Mouse (Mus musculus): ENCODE measurements around the gene Abca7.

Abca7 gene

DNA sequence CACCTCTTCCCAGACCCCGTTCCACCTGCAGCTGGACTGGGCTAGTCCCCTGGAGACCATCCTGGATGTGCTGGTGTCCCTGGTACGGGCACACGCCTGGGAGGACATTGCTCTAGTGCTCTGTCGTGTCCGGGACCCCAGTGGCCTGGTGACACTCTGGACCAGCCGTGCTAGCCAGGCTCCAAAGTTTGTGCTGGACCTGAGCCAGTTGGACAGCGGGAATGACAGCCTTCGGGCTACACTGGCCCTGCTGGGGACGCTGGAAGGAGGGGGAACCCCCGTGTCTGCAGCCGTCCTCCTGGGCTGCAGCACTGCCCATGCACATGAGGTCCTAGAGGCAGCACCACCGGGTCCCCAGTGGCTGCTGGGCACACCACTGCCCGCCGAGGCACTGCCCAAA lies 23.5 kb upstream of the Abca7 start:
- in situ Hi-C loops (cut with MseI, MboI), result no loop called here

DNA sequence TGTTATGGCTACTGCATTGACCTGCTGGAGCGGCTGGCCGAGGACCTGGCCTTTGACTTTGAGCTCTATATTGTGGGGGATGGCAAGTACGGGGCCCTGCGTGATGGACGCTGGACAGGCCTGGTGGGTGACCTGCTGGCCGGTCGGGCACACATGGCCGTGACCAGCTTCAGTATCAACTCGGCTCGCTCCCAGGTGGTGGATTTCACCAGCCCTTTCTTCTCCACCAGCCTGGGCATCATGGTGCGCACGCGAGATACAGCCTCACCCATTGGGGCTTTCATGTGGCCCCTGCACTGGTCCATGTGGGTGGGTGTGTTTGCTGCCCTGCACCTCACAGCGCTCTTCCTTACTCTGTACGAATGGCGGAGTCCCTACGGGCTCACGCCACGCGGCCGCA lies 22.2 kb upstream of the Abca7 start:
- in situ Hi-C loops (cut with MseI, MboI), result no loop called here

DNA sequence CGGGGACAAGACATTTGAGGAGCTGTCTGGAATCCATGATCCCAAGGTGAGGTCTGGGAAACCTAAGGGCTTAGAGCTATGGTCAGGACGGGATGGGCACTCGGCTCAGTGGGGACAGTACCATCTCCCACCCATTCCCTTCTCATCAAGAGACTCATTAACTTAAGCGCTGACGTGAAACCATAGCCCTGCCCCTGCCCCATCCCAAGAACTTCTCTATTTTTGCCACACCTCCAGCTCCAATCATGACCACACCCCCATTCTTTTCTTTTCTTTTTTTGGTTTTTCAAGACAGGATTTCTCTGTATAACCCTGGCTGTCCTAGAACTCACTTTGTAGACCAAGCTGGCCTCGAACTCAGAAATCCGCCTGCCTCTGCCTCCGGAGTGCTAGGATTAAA lies 21.6 kb upstream of the Abca7 start:
- in situ Hi-C loops (cut with MseI, MboI), result no loop called here

DNA sequence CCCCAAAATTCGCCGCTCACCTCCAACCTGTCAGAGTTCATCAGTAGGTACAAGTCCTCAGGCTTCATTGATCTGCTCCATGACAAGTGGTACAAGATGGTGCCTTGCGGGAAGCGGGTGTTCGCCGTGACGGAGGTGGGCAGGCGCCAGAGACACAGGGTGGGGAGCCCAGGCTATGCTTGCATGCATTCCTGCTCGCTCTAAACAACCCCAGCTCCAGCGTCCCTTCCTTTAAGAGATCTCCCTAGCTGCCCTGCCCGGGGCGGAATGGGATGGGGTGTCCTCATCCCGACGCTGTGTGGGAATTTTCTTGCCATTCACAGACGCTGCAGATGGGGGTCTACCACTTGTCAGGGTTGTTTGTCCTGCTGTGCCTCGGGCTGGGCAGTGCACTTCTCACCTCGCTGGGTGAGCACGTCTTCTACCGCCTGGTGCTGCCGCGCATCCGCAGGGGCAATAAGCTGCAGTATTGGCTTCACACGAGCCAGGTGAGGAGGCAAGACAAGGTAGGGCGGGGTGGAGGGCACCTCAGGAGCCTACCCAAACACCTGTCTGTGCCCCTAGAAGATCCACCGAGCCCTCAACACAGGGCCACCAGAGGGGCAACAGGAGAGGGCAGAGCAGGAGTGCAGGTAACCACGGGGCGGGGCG lies 20.1 kb upstream of the Abca7 start:
- in situ Hi-C loops (cut with MseI, MboI), result no loop called here

DNA sequence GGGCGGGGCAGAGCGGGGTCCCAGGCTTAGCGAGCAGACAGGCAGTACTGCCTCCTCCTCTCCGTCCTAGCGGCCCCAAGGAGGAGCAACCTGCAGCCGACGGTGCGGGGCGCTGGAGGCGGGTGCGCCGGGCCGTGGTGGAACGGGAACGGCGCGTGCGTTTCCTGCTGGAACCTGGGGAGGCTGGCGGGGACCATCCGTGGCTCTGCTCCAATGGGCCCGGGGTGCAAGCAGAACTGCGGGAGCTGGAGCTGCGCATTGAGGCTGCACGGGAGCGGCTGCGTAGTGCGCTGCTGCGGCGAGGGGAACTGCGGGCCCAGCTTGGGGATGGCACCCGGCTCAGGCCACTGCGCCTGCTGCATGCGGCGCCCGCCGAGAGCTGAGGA lies 19.6 kb upstream of the Abca7 start:
- in situ Hi-C loops (cut with MseI, MboI), result no loop called here

DNA sequence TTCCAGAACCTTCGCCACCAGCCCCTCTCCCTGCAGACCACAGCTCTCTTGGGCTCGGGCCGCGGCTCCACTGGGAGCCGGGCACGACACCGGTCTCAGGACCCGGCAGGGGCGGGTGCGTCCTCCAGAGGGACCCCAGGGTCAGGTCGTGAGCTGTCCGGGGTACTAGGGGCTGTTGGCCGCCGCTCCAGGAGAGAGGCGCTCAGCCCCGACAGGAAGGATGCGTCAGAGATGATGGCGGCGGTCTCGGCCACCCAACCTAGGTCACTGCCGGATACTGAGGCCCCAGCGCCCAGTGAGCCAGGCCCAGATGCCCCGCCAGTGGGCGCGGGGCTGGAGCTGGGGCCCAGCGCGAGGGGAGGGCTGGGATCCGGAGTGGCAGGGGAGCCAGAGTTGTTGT lies 19.0 kb upstream of the Abca7 start:
- in situ Hi-C loops (cut with MseI, MboI), result no loop called here

DNA sequence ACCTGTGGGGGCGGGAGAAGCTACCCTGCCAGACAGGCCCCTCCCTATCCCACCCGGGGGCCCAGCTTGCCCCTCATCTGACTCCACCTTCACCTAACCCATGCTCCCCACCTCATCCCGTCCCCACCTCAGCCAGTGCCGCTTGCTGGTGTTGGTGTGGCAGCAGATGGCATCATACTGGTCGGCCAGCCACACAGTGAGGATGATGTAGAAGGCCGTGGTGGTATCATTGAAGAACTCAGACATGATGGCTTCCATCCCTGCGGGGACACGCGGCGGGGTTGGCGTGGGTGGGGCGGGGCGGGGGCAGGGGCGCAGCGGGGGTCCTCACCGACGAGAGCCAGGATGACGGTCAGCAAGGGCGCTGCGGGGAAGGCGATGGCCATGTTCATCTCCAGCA lies 18.2 kb upstream of the Abca7 start:
- in situ Hi-C loops (cut with MseI, MboI), result no loop called here

DNA sequence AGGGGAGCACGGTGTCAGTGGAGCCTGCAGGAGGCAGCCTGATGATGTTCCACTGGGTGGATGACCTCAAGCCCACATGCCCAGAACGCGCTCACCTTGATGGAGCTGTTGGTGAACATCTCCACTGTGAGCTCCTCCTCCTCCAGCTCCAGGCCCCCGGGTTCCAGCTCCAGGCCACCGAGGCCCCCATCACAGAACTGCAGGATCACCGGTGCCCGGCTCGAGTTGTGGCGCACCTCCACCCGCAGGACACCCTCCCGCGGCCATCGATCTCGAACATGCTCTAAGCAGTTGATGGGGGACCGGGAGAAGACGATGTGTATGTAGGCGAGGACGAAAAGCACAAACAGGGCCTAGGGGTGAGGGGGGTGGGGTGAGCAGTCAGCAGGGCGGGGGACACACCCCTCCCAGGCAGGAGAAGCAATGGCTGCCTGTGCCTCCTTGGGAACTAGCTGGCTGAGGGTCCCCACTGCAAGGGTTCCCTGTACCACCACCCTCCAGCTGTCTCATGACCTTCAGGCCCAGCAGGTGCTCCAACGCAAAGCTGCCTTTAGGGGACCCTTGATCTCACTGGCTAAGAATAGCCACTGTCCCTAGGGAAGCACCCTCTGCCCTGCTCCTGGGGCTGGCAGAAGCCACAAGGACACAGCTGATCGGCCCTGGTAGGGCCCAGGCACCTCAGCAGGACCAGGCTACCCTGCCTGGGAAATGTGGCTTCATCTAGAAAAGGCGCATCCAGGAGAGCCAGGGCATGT lies 16.7 kb upstream of the Abca7 start:
- in situ Hi-C loops (cut with MseI, MboI), result no loop called here

DNA sequence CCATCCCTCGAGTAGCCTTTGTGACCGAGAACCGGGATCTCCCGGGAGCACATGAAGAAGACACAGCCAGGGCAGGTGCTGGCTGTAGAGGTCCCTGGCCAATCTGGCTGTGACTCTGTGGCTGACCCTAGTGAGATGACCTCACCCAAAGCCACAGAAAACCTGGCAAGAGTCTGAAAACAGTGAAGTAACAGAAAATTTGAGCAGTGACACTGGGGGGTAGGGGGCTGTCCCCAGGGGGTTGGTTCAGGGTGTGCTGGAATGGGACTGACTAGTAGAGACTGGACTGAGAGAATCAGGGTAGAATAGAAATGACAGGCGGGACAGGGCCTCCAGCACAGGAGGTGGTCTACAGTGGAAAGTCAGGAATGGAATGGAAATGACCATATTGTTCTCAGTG lies 13.1 kb upstream of the Abca7 start:
- in situ Hi-C loops (cut with MseI, MboI), result no loop called here

DNA sequence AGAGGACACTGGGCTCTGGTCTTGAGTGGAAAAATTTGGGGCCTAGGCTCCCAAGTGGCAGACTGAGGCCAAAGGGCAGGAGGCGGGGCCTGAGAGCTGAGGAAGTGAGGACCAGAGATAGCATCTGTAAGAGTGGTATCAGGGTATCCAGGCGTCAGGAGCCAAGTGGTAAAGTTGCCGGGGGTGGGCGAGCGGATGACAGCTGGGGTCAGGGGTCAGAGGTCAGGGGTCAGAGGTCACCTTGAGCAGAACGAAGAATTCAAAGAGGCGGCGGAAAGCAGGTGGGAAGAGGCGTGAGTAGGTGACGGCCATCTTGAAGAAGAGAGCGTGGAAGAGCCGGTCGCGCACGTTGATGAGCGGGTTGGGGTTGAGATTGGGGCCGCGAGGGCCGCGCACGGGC lies 12.6 kb upstream of the Abca7 start:
- in situ Hi-C loops (cut with MseI, MboI), result no loop called here

DNA sequence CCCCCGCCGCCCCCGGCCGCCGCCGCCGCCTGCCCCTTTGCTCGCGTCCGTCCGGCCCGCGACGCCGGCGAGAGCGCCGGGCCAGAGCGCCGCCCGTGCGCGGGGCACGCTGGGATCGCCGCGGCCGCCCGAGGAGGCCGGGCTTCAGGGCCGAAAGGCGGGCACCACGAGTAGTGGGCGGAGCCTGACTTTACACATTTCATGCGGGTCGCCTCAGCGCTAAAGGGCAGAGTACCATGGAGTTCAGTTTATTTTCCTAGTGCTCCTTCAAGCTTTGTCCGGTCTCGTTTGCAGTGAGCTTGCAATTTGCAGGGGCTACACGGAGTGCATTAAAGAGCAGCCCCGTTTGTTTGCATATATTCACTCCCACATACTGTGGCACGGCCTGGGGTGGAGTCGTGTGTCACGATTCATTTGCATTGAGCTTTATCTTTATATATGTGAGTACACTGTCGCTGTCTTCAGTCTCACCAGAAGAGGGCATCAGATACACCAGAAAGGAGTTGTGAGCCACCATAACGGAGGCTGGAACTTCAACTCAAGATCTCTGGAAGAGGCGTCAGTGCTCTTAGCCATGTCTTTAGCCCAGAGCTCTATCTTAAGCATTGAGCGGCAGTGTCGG lies 12.0 kb upstream of the Abca7 start, which contains the start of gene Tmem259:
Gene Tmem259 (minus strand): TSS at position 136 of the 622 bp plus-strand sequence.
- in situ Hi-C loops (cut with MseI, MboI), result no loop called here

DNA sequence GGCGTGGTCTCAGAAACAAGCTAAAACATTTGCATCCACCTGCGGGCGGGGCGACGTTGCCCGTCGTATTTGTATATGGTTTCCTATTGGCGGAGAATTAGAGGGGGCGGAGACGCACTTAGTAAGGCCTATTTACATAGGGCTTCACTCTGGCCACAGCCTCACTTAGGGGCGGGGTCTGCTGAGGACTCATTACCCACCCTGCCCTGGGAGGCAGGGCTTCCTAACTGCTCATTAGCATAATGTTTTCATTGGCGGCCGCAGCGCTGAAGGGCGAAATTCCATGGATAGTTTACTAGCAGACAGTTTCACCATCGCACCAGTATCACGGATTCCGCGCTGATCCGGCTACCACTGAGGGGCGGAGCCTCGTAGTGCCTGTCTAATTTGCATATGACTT lies 11.4 kb upstream of the Abca7 start:
- in situ Hi-C loops (cut with MseI, MboI), result no loop called here

DNA sequence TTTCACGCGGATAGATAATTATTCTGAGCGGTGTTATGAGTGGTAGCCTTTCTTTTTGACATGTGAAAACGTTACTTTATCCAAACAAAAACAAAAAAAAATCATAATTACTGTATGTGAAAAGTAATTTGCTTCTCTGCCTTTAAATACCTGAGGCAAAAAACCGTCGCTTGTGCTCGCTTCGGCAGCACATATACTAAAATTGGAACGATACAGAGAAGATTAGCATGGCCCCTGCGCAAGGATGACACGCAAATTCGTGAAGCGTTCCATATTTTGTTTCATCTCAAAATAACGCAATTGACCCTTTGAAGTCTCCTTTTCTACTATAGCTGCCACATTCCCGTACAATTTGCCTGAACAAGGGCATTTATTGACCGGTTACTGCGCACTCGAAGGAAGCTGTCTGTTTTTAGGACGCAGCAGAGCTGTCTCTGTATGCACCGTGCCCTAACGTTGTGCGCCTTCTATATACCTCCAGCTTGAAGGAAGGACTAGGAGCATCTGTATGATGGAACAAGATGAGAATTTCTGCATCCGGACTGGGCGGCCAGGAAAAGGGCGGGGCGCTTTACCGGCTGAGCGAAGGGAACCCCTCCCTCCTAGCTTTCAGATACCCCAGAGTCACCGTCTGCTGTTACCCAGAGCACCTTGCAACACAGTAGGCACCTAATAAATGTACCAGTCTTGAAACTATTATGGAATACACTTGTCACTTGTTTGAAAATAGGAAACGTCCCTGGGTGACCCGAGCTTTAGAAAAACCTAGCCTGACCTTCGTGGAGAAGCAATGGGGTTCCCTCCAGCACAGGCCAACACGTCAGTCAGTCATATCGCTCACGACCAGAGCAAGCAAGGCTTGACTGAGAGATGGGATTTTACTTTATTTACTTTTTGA lies 10.7 kb upstream of the Abca7 start:
- in situ Hi-C loops (cut with MseI, MboI), result no loop called here

DNA sequence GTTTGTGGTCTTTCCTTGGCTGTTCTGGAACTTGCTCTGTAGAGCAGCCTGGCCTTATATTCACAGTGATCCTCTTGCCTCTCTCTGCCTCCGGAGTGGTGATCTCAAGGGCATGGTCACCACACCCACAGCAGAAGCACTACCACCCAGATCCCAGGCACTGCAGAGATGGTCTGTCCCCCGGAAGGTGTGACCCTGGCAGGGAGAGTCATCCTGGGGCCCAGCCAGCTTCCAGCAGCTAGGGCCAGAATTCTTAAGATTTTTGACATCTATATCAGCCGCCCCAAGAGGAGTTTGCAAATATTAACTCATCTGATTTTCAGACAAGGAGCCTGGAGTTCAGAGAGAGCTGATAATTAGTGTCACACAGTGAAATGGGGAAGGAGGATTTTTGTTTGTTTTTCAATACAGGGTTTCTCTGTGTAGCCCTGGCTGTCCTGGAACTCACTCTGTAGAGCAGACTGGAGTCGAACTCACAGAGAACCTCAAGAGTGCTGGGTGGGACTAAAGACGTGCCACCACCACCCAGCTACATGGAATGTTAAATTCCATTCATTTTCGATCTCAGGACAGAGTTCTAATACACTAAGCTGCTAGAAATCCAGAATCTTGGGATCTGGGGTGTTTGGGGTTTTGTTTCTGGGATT lies 9.9 kb upstream of the Abca7 start:
- in situ Hi-C loops (cut with MseI, MboI), result no loop called here

DNA sequence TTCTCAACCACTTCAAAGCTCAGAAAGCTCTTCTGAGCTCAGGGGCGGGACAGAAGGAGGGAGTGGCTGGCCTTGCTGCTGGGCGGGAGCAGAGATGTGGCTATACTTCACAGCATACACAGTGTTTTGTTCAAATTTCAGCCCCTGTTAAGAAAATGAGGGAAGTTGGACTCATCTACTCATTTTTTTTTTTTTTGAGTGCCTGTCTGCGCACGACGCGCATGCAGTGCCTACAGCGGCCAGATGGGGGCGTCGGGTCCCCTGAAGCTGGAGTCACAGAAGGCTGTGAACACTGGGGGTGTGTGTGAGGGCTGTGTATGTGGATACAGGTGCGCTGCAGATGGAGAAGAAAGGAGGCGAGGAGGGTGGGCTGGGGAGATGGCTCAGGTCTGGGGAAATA lies 9.3 kb upstream of the Abca7 start:
- in situ Hi-C loops (cut with MseI, MboI), result no loop called here

DNA sequence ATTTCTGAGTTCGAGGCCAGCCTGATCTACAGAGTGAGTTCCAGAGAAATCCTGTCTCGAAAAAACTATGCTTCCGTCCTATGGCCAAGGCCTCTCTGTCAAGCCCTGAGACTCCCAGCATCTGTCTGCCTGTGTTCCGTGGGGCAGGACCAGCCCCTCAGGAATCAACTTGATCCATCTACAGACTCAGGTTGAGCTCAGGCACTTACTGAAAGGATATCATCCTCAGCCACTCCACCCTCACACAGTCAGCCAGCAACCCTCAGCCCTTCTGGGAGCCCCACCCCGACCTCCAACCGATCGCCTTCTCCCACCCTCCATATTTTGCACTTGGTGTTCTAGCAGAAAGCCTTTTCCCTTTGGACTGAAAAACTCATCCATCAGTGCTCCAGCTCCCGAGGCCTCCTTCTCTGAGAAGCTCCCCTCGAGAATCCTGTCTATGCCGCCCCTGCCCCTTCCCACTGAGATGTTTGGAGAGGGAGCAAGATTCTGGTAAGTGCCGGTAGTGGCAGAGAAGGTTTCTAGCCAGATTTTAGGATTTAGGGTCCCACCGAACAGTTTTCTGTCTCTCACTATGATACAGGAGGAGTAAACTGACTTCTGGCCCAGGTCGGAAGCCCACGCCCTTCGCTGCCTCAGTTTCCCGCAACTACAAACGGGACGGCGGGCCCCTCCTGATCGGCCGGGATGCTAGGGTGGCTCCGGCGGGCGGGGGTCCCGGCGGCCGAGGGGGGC lies 8.4 kb upstream of the Abca7 start:
- in situ Hi-C loops (cut with MseI, MboI), result no loop called here

DNA sequence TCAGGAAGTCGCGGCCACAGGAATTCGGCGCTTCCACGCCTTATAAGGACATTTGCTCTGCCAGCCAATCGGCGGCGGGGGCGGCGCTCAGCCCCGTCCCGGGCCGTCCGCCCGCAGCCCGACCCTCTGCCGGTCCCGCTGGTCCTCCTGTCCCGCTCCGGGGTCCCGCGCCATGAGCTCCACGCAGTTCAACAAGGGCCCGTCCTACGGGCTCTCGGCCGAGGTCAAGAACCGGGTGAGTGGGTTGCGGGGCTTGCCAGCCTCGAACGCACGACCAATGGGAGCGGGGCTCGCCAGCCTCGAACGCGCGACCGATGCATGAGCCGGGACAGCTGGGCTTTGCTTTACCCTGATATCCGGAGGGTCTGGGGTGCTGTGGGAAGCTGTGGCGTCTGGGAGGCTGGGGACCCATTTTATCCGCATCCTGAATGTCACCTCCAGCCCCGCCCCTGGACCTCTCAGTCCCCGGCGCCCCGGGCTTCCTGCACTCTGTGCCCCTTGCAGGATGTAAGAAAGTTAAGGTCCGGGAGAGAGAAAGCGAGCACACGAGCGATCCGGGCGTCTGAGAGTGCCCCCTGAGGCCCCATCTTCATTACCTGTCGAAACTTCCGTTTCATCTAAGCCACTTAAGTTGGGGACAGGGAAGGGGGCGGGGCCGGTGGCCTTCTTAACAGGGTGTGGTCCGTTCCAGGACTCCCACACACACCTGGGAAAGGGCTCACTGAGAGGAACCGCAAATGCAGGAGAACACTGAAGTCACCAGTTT lies 7.6 kb upstream of the Abca7 start, which contains the start of gene Cnn2:
Gene Cnn2 (plus strand): TSS at position 79 of the 766 bp plus-strand sequence.
- in situ Hi-C loops (cut with MseI, MboI), result no loop called here

DNA sequence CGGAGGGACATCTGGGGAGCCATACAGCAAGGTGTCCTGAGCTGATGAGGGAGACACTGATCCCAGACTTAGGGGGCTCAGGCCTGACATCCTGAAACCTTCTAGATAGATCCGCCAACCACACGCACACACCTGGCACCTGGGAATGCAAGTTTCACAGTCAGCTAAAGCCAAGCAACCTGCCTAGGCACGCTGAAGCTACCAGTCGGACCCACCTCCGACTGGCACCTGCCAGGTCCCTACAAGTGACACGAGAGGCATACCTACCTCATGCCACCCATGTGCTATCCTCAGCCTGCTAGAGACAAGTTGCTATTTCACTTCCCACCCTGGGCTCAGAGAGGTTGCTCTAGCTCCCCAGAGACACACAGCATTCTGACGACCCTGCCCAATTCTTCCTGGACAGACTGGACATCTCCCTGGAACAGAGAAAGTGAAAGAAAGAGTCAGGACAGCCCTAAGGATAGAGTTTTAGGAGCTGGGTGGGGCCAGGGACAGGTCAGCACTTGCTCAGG lies 7.0 kb upstream of the Abca7 start:
- in situ Hi-C loops (cut with MseI, MboI), result no loop called here

DNA sequence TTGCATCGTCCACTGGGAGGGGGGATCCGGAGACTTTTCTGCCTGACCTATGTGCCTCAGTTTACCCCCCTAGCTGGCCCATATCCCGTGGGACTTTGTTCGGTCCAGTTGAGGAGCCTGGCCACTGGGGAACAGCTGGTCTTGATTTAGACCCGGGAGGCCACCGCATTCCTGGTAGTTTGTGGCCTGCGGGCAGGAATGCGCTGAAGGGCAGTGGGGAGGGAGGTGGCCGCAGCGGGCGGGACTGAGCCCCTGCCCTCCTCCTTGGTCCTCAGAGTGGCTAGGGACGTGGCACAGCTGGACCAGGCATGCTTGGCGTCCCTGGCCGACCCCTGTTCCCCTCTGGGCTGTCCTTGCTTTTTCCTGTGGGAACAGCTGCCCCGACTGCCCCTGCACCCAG lies 6.4 kb upstream of the Abca7 start:
- in situ Hi-C loops (cut with MseI, MboI), result no loop called here

DNA sequence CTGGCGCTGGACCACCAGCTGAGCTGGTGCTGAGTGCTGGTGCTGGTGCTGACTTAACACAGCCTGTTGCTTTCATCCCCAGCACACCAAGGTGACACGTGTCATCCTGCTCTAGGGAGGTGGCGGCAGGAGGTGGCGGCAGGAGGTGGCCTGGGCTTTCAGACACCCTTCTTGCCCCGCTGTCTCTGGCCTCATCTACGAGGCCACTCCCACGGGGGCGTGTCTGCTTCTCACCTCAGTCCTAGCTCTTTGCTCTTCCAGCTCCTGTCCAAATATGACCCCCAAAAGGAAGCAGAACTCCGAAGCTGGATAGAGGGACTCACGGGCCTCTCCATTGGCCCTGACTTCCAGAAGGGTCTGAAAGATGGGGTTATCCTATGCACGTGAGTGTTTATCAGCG lies 5.2 kb upstream of the Abca7 start:
- in situ Hi-C loops (cut with MseI, MboI), result no loop called here
